Mouse (Mus musculus) v-Abl transformed pro-B cells (cell line): ENCODE data around the gene Bcar3.

ENCODE experiments used
- in situ Hi-C, 2 experiments: fragments of 400-800 bp; cut with MboI; formaldehyde crosslinking; loops; one replicate each; pipeline ENCODE4 v1.15.1; 2025; ENCODE audit not compliant: unreplicated experiment in 2 of 2

Bcar3 gene

DNA sequence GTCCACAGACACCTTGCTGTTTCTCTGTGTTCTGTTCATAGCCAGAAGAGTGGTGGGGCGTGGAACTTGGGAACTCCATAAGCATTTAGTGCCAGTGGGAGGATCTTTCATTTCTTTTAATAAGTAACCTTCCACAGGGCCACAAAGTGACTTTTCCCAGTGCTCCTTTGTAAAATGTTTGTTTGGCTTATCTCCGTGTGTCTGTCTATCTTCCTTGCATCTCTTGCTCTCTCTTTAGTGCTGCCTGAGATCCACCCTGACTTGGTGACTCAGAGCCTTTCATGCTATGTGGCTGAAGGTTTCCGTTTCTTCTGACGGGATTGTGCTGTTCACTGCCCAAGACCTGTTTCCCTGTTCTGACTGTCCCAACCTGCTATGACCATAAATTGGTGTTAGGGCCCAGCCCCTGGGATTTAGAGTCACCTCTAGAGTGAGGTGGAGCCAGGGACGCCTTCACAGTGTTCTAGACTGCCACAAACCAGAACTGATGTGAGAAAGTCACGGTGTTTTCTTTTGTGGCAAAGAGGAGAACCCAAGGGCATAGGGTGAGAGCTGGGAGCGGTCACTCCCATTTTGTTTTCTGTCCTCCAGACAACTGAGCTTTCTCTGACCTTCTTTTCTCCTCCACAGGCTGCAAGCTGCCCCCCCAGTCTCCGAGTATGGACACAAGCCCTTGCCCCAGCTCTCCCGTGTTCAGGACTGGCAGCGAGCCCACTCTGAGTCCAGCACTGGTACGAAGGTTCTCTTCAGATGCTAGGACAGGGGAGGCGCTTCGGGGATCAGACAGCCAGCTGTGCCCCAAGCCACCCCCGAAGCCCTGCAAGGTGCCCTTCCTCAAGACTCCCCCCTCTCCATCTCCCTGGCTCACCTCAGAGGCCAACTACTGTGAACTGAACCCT is 218.0 kb downstream of the Bcar3 start:
- in situ Hi-C loops: no loop called here

- in situ Hi-C loops: no loop called here
These were observed 218.9 kb downstream of the Bcar3 start for GRCm38 (mm10) chr3:122512725-122513375.

DNA sequence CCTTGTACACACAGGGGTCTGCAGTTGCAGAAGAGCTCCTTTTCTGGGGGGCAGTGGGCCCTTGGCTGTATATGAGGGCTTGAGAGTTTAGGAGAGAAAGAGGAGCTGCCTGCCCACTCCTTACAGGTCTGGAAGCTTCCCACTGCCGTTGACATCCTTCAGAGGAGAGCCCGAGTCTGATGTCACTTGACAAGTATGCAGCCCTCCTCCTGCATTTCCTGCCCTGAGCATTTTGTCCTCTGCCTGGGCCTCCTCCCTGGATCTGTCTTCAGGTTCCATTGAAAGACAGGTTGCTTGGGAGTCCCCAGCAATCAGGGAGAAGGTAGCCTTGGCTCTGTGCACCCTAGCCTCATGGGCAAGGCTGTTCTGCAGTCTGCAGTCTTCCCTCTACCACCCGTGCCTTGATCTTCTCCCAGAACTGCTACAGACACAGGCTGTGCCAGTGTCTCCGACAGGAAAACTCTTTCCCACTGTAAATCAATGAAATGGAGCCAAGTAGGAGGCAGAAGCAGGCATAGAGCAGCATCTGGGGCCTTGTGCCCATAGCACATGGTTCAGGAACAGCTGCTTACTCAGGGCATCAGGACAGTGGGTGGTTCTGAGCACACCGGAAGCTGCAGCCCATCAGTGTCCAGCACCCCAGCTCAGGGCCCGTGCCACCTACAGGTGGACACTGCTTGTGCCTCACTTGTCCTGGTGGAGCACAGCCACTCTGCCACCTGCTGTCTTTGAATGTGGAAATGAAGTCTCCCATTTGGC is 221.8 kb downstream of the Bcar3 start:
- in situ Hi-C loops: no loop called here

DNA sequence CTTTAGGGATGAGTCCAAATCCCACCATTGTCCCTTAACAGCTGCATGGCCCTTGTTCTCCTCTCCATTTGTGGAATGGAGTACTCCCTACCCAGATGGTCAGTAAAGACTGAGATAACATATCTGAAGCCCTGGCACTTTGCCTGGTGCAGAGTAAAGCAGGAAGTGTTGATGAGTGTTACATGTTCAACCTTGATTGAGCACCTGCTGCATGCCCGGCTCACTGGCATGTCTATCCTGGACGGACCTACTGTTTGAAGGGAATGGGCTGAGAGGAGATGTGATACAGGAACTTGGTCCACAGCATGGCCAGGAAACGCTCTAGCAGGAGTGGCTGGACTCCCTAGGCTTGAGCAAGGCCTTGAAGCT is 222.4 kb downstream of the Bcar3 start:
- in situ Hi-C loops: no loop called here

DNA sequence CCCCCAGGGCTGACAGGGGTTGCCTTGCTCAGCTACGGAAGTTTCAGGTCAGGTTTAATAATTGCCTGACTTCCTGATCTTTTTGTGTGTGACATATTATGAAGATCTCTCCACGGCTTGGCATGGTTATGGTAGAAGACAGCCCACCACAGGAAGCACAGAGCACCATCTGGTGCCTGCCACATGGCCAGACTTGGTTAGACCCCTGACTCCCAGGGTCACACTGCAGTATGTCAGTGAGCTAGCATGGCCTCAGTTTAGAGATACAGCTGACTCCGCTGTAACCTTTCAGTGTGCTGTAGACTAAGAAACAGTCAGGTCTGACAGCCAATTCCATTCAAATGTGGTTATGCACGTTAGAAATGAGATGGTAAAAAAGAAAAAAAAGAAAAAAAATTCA is 223.8 kb downstream of the Bcar3 start:
- in situ Hi-C loops: no loop called here

GRCm38 (mm10) chr3:122518231-122518736 is 224.3 kb downstream of the Bcar3 start:
- in situ Hi-C loops: no loop called here

- in situ Hi-C loops: no loop called here
These were observed 225.1 kb downstream of the Bcar3 start for GRCm38 (mm10) chr3:122519082-122519481.

DNA sequence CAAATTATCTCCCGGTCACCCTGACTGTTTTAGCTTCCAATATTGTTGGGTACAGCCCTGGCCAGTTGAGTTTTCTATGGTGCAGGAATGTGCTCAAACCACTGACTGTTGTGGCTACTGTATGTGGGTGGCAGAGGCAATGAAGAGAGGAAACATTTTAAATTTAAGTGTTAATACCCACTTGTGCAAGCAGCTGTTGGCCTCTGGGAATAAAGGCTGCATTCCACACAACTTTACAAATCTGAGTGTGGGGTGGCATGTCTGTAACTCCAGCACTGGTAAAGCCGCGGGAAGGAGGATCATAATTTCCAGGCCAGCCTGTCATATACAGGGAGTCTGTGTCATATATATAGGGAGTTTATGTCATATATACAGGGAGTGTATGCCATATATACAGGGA is 226.4 kb downstream of the Bcar3 start:
- in situ Hi-C loops: no loop called here

GRCm38 (mm10) chr3:122520875-122521274 is 226.9 kb downstream of the Bcar3 start:
- in situ Hi-C loops: no loop called here

DNA sequence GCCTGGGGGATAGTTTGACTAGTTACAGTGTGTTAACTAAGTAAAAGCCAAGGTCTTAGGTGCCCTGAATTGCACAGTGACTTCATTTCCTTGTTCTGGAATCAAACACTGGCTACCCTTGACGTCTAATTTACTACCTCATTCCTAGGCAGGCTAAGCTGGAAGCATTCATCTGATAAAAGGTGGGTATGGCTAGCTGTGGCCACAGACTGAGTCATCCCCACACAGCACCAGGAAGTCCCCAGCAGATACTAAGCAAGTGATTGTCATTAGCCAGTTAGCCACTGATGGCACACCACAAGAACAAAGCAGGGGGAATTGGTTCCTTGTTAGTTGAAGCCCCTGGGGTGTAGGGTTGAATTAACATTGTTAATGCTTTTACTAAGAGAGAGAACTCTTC is 227.4 kb downstream of the Bcar3 start:
- in situ Hi-C loops: no loop called here

DNA sequence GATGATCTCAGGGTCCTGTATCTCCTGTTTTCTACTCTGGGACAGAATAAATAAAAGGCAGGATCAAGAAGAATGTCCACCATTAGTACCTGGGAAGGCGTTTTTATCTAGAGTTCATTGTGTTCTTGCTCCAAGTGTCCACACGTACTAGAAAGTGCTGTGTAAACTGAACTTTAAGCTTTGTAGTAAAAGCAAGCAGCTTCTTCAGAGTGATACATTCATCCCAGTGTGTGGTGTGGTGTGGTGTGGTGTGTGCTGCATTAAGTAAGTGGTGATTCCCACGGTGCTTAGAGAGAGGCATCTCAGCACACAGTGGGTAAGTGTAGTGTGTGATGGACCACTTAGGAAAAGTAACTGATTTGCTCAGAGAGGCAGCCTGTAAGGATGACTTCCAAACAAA is 234.5 kb downstream of the Bcar3 start:
- in situ Hi-C loops: no loop called here

DNA sequence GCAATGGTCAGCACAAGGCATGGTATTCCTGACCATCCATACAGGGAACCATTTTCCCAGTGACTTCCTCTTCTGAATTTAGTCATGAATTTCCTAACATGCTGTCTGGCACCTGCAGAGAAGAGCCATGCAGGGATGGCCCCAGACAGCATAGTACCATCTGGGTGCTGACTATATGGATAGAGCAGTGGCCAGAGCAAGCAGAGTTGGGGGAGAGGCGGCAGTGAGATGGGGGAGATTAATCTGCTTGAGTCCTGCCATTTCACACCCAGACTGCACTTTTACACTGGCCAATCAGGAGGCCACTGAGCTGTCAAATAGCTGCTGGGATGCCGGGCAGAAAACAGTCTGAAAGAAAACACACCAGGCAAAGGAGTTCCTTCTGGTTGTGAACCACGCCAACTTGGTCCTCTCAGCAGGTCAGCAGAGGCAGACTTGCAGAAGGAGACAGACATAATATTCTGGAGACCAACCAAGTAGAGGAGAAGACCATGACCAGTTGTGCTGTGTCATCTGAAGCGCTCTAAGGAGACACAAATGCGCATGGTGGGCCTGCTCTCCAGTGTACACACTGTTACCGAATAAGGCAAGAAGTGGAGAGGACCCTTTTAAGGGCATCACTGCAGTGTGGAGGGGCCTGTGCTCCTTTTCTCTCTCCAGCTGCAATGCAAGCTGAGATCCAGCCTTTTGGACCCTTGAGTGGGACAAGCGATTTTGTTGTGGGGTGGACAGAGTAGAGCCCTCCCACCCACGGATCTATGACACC is 242.2 kb downstream of the Bcar3 start:
- in situ Hi-C loops: no loop called here

GRCm38 (mm10) chr3:122538851-122539250 is 244.9 kb downstream of the Bcar3 start:
- in situ Hi-C loops: no loop called here

- in situ Hi-C loops: no loop called here
These were observed 246.2 kb downstream of the Bcar3 start for GRCm38 (mm10) chr3:122539961-122540690.

GRCm38 (mm10) chr3:122540918-122541317 is 247.0 kb downstream of the Bcar3 start:
- in situ Hi-C loops: no loop called here

DNA sequence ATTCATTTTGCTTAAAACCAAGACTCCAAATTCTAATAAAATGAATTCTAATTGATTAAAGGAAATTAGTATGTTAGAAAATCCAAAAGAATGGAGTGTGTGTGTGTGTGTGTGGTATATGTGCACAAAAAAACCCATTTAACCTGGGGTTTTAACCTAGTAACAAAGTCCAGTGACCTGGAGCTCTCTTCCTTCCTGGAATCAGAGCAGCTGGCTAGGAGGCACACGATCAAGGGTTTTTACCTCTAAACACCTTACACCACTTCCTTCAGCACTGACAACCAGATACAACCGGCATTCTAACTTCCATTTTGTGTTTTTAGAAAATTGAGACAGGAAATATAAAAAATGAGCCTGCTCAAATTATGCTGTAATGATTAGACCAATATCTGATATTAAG is 251.4 kb downstream of the Bcar3 start:
- in situ Hi-C loops: no loop called here

DNA sequence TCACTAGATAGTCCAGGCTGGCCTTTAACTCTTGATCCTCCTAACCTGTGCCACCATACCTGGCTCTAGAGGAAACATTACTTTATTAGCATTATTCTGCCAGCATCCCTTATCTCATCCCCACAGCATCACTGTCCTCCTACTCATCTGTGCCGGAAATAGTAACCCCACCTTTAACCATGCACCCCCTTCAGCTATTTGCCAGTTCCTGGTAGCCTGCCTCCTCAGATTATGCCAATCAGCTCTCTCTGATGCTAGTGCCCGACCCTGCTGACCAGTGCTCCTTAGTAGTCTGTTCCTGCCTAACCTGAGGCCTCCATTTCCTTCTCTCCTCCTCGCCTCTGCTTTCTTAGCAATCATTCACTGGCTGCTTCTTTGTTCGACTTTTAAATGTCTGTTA is 253.5 kb downstream of the Bcar3 start:
- in situ Hi-C loops: no loop called here

GRCm38 (mm10) chr3:122551174-122551573 is 257.2 kb downstream of the Bcar3 start:
- in situ Hi-C loops: no loop called here

DNA sequence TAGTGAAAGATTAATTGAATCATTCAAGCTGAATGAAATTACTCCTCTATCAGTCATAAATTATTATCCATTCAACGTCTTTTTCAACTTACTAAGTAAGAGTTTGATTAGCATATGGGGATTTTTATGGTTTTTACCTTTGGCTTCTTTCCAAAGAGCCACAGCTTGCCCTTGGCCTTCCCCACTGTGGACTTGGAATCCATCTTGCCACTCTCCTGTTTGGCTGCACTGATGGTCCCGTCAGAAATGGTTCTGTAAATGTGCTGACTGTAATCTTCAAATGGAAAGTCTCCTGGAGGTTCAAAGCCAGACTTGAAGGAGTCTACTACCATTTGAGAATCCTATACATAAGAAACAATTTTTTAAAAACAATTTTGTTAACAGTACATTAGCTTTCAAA is 263.8 kb downstream of the Bcar3 start:
- in situ Hi-C loops: no loop called here

DNA sequence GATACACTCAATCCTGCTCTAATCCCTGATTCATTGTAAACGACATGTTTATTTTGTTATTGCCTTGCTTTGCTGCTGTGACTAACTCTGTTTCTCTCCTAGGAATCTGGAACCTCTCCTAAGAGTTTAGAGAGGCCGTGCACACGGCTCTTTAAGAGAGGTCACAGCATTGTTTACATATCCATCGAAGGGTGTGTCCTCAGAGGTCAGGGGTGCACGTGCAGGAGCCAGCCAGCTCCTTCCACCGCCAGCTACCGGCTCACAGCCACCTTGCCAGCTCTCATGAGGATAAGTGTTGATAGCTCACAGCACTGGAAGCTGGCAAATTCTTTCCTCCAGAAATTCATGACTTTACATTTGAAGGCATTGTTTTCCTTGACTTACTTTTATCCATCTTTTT is 271.3 kb downstream of the Bcar3 start:
- in situ Hi-C loops: no loop called here
